Mouse (Mus musculus) olfactory bulb, adult 2 months (tissue): ENCODE measurements around the gene Otud7a. TPM values are rescaled to one million over a fixed set of nuclear protein-coding genes. Genes with fewer than 3 reads are reported as not detected.

Experiments used
- H3K27ac ChIP-seq: fragments of 200-500 bp; 2 replicates; pipeline ENCODE4 v1.5.1; 2012; ENCODE audit warnings: low read depth, low read length; ENCODE audit not compliant: insufficient read depth
- H3K4me1 ChIP-seq: fragments of 200-500 bp; 2 replicates; pipeline ENCODE4 v1.6.1; 2012; ENCODE audit warnings: low read length; ENCODE audit not compliant: control insufficient read depth, insufficient read depth
- H3K4me3 ChIP-seq: fragments of 200-500 bp; 2 replicates; pipeline ENCODE4 v1.5.1; 2012; ENCODE audit warnings: mild to moderate bottlenecking, low read depth, low read length, moderate library complexity; ENCODE audit not compliant: insufficient read depth
- CTCF ChIP-seq: fragments of 200-500 bp; IDR thresholded peaks from 2 replicates; pipeline ENCODE4 v1.5.1; 2012; ENCODE audit warnings: low read depth, mild to moderate bottlenecking, low read length, moderate library complexity; ENCODE audit not compliant: insufficient read depth
- POLR2A ChIP-seq: fragments of 200-500 bp; IDR thresholded peaks from 2 replicates; pipeline ENCODE4 v1.6.1; 2012; ENCODE audit warnings: mild to moderate bottlenecking, low read depth, low read length, moderate library complexity; ENCODE audit not compliant: insufficient read depth
- WGBS: fragments of 180-500 bp; shearing (Covaris S2); methylation state at CpG from one replicate; pipeline ENCODE4 v1.1.7; 2018; 5-methylcytosine and 5-hydroxymethylcytosine counted together
- polyA plus RNA-seq: library from polyadenylated mRNA; stranded (reverse); fragments of >200 nt; gene quantifications from 2 replicates; pipeline ENCODE4 v1.2.4, GENCODE M21; 2012; ENCODE audit warnings: low replicate concordance; ENCODE audit not compliant: missing spikeins, insufficient read depth, insufficient read length

The Otud7a gene
- polyA plus RNA-seq, 1 experiment, result not detected

DNA sequence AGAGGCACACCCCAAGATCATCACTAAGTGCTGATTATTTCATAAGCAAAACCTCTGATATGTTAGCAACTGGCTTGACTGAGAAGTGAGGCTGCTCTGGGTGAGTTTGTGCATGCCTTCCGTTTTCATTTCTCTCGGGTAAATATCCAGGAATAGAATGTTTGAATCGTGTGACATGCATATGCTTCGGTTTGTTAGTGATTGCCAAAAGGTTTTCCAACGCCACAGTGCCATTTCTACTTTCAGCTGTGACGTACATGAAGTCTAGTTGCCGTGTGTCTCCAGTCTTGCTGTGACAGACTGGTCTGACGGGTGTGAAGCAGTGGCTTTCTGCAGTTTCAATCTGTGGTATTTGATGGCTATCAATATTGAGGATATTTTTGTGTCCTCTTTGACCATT, 273.4 kb downstream of the Otud7a start:
- no peaks in the 10 kb centered on the region; the same call in 1 of the 2 replicates for H3K4me1 ChIP-seq
- TF ChIP-seq POLR2A (no peak), CTCF (no peak)
- no peak overlapping the region for H3K27ac ChIP-seq
- 80% methylated on average over 8 of the region's 8 CpGs for WGBS
- no peak overlapping the region for H3K4me3 ChIP-seq

DNA sequence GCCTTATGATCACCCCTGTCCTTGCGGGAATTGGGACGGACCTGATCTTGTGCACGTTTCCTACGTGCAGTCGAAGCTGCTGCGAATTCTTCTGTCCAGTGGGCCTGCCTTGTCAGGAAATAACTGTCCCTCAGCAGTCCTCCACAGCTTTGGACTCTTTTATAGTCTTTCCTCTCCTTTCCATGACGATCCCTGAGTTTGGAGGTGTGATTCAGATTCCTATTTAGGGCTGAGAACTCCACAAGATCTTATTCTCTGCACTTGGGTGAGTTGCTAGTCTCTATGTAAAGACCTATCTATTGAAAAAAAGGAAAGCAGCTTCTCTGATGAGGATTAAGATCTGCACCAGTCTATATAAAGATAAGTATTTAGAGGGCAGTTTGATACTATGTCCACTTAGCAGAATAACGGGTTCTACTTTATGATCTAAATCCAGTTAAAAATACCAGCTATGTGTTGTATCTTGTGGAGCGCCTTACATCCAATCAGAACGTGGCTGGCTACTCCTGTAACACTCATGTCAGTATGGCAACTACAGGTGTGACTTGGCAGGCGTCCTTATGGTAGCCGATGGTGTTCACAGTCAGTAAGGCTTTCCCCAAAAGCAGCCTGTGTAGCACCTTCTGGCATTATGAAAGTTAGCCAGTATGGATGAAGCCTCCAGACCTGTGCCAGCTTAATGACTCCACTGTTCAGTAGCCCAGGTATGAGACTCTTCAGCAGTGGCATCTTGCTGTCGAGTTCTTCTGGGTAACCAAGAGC, 274.8 kb downstream of the Otud7a start:
- 88% methylated on average over 13 of the region's 13 CpGs for WGBS
- H3K27ac ChIP-seq, result no peak overlapping the region
- H3K4me3 ChIP-seq, result no peak overlapping the region

DNA sequence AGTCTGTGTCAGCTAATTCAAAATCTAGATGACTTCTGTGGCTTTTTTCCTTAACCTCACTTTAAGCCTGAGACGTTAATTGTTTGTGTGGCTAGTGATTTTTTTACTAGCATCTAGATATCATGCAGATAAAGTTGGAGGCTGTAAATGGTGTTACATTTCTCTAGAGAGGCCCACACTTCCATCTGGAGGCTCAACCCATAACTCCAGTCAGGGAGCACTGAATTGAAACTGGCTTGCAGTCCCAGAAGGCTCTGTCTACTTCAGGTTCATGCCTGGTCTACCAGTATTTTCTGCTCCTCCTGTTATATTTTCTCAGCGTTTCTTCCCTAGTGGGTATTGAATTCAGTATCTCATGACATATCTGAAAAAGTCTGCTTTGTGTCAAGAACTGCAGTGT, 276.1 kb downstream of the Otud7a start:
- H3K27ac ChIP-seq, result no peak overlapping the region
- peaks cover 6% of the 10 kb centered on the region; the same call in 1 of the 2 replicates for H3K4me1 ChIP-seq
- 73% methylated on average over 2 of the region's 2 CpGs for WGBS
- TF ChIP-seq CTCF, result no peak
- TF ChIP-seq POLR2A, result no peak
- H3K4me3 ChIP-seq, result no peak overlapping the region

More for the DNA sequence above, 274.8 kb downstream of the Otud7a start:
- no peak for TF ChIP-seq CTCF
- TF ChIP-seq POLR2A, result no peak
- peaks cover 4% of the 10 kb centered on the region; the same call in 1 of the 2 replicates for H3K4me1 ChIP-seq

DNA sequence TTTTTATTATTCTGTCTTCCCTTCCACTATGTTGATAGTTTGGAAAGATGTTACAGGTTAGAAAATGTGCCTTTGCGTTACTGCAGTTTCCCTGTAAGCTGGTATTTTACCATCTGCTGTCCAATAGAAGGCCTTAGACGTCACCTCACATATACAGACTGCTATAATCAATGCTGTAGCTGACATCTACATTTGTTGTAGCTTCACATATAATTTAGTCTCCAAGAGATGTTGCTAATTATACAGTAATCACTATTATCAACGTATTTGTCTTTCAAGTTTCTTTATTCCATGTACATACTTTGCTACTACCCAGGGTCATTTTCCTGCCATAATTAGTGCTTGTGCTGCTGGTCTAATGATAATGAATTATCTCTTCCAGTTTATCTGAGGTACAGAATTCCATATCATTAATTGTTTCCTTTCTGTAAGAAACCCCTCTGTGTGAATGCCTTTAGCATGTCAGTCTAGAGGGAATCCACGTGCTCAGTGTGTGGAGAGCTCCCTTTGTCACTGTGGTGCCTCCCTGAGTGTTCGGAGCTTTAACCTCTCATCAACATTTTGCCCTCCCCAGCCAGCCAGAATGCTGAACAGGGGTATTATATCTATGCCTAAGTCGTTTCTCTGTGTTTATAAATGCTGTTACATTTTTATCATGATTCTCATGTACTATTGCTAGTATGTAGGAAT, 280.6 kb downstream of the Otud7a start:
- Histone ChIP-seq H3K27ac (no peak overlapping the region), H3K4me3 (no peak overlapping the region), H3K4me1 (peaks cover 10% of the 10 kb centered on the region; the same call in 1 of the 2 replicates)
- TF ChIP-seq POLR2A (no peak), CTCF (no peak)
- WGBS, result 18% methylated on average over 6 of the region's 6 CpGs

DNA sequence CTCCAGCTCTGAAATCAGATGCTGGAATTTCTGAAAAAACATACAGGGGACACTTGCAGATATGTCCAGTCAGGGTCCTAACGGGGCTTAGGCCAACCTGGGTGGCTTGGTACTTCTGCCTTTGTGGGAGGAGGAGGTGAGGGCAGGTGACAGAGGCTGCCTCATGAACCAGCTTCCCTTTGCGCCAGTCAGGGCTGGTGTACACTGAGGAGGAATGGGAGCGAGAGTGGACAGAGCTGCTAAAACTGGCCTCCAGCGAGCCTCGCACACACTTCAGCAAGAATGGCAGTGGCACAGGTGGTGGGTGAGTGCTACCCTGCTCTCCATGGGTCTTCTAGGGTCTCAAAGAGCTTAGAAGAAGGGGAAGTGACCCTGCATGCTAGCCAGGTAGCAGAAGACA, 285.1 kb downstream of the Otud7a start:
- TF ChIP-seq CTCF (no peak), POLR2A (no peak)
- Histone ChIP-seq H3K27ac (no peak overlapping the region), H3K4me3 (no peak overlapping the region), H3K4me1 (peaks cover 6% of the 10 kb centered on the region; the same call in 1 of the 2 replicates)
- 96% methylated on average over 5 of the region's 5 CpGs for WGBS

DNA sequence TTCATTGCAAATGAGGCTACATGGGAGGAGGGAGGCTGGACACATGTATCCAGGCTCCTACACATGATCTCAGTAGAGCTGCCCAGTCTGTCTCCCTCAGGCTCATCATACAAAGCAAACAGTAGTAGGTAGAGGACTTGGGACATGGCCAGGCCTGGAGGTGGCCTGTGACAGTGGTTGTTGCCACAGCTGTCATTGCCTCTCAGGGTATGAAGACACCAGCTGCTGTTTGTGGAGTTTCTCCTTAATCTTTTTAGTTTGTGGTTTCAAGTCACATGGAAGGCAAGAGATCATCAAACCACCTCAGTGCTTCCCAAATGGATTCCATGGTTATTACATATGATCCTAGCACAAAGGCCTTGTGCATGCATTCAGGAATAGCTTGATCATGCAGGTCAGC, 285.5 kb downstream of the Otud7a start:
- Histone ChIP-seq H3K4me1 (peaks cover 6% of the 10 kb centered on the region; the same call in 1 of the 2 replicates), H3K27ac (no peak overlapping the region), H3K4me3 (no peak overlapping the region)
- no peak for TF ChIP-seq CTCF
- no peak for TF ChIP-seq POLR2A

DNA sequence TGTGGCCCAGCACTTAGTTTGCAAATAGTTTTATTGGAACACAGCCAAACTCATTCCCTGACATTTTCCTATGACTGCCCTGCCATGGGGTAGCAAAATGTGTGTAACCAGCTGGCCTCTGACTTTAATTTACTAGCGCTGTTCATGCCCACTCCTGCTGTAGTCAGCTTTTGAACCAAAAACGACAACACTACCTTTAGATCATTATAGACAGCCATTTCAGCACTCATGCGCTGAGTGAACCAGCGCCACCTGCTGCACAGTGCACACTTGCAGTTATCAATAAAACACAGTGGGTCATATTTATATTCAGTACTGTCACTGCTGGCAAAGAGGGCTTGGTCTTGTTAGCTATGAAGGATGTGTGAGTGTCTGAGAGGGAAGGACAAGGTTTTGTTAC, 293.2 kb downstream of the Otud7a start:
- Histone ChIP-seq H3K27ac (no peak overlapping the region), H3K4me1 (no peaks in the 10 kb centered on the region), H3K4me3 (no peak overlapping the region)
- TF ChIP-seq POLR2A, result no peak
- WGBS, result 66% methylated on average over 4 of the region's 4 CpGs

DNA sequence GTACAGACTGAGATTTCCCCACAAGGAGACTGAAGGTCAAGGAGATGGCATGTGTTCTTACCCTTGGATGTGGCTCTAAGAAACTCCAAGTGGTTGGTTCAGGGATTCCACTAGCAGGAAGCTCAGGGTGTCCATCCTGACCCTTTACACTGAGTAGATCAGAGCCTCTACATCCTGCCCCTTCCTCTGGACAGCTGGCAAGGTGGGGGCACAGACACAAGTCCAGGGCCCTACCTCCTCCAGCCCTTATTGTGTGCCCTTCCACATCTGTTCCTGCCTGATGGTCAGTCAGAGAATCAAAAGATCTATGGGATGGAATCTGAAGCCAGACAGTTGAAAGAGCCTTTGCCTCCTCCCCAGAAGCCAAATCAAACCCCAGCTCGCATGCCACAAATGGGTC, 293.6 kb downstream of the Otud7a start:
- no peak overlapping the region for H3K27ac ChIP-seq
- H3K4me3 ChIP-seq, result no peak overlapping the region
- WGBS, result 92% methylated on average over 1 of the region's 1 CpGs
- TF ChIP-seq CTCF, result no peak
- no peak for TF ChIP-seq POLR2A
- no peaks in the 10 kb centered on the region for H3K4me1 ChIP-seq

DNA sequence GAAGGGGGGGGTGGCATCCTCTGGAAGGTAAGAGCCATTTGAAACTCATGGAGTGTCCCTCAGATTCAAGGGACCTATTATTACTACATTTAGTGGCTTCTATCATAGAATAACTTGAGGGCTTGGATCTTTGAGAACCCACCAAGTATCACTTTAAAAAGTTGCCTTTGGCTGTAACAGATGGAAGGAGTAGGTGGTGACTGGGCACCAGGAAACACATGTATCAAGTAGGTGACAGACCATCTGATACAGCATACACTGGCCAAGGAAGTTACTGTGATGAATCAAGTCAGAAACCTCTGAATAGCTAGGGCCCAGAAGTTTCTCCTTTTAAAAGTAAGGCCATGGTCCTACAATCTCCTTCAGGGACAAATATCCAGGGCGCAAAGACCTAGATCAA, 298.6 kb downstream of the Otud7a start:
- Histone ChIP-seq H3K4me1 (no peaks in the 10 kb centered on the region), H3K4me3 (no peak overlapping the region), H3K27ac (no peak overlapping the region)
- WGBS, result 96% methylated on average over 1 of the region's 1 CpGs
- TF ChIP-seq POLR2A (no peak), CTCF (no peak)

DNA sequence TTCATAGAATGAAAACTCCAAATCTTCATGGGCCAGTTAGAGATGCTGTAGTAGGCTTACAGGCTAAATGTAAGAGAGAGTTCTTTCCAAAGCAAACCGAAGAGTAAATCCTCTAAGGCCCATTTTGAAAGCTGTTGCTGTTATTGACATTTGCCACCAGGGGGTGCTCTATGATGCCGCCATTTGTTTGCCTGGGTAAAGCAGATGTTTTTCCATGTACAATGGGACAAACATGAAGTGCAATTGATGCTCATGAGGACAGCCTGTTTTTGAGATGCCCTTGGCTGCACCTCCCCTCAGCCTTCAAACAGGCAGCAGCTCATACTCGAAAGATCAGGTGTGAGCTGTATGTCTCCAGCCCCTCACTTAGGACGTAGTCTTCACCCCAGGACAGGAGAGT, 307.5 kb downstream of the Otud7a start:
- H3K4me3 ChIP-seq, result no peak overlapping the region
- no peak overlapping the region for H3K27ac ChIP-seq
- TF ChIP-seq CTCF (0 out of 2 replicates have a peak, but pooled peaks have one; percentile 39), POLR2A (no peak)
- H3K4me1 ChIP-seq, result peaks cover 36% of the 10 kb centered on the region
- WGBS, result 42% methylated on average over 4 of the region's 4 CpGs
